Mouse (Mus musculus) hematopoietic stem cell, adult 5-6 weeks (primary cell): ENCODE measurements around the gene Lin54. TPM values are rescaled to one million over a fixed set of nuclear protein-coding genes. Genes with fewer than 3 reads are reported as not detected.
"Not testable (repeated sequence)": the region's sequence is repeated elsewhere in the genome, so short reads cannot be mapped to it uniquely, and the experiment has no call there.

ENCODE experiments used
- ATAC-seq, 2 experiments: fragments of 125-278 bp in 1 of 2; replicated peaks in 1 of 2; 2 replicates each; pipeline ENCODE4 v1.8.0; 2016 to 2017; ENCODE audit warnings: inconsistent platforms in 2 of 2, mild to moderate bottlenecking in 2 of 2, moderate number of reproducible peaks in 2 of 2, low read depth in 1 of 2, moderate TSS enrichment in 1 of 2; ENCODE audit not compliant: low FRiP score in 2 of 2, poor library complexity in 2 of 2, severe bottlenecking in 2 of 2, insufficient read depth in 1 of 2, low TSS enrichment in 1 of 2
- total RNA-seq: library from RNA; stranded (forward); fragments of 172-1452, 232-1000 nt; gene quantifications from 2 replicates; pipeline ENCODE4 v1.2.3, GENCODE M21; 2017

Gene Lin54
- total RNA-seq, 1 experiment from 2014 or later: 37.5 TPM

DNA sequence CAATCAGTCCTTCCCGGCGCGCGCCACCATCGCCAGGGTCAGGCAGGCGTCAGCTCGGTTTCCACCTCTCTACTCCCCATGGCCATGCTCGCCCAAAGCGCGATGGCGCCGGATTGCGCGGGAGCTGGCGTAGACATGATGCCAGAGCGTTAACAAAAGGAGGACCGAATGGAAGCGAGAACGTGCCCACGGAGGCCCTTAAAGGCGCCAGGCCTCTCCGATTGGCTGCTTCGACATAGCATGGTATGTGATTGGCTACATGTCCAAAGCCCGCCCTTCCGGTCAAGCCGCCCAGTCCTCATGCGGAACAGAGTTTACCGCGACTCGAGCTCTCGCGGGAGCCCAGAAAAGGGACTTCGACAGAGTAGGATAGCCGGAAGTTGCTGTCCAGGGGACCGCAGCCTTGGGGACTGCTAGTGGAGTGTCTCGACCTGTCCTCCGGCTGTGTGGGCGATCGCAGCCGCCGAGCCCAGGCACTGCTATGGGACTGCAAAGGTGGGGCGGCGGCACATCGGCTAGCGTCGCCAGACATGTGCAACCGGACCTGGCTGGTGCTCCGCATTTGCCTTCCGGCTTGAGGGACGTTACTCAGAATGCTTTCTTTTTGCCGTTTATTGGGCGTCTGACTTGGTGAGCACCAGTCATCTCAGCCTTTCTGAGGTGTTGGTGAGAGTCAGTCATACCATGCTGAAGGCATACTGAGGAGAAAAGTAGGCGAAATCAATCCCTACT is 70.9 kb downstream of the Lin54 start:
- peak; percentile 98 to 99 for ATAC-seq

GRCm38 (mm10) chr5:100428734-100429343 is 71.6 kb downstream of the Lin54 start:
- peak; percentile 19 to 41; a peak in 3 of 4 replicates for ATAC-seq

DNA sequence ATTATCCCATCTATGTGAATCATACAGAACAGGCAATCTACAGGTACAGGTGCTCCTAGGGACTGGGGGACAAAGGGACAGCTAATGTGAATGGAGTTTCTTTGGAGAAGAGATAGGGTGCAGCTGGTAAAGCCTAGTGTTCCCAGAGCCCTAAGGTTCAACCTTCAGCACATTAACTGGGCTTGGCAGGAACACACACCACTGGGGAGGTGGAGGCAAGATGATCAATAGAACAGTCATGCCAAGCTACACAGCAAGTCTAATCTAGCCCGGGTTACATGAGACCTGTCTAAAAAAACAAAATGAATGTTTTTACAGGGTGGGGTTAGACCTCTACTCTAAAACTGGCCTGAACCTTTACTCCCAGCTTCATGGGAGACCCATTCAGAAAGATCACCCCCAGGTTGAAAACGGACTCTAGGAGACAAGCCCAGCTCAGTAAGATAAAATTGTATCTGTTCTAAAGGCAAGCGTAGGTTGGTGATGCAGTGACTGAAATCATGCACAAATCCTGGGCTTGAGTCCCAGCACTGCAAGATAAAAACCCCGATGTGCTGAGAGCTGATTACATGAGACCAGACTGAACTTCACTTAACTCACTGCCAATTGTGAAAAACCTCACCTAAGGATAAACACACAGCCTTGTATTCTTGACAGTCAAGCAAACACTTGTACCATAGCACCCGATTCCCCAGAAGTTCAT is 72.3 kb downstream of the Lin54 start:
- no peak for ATAC-seq

DNA sequence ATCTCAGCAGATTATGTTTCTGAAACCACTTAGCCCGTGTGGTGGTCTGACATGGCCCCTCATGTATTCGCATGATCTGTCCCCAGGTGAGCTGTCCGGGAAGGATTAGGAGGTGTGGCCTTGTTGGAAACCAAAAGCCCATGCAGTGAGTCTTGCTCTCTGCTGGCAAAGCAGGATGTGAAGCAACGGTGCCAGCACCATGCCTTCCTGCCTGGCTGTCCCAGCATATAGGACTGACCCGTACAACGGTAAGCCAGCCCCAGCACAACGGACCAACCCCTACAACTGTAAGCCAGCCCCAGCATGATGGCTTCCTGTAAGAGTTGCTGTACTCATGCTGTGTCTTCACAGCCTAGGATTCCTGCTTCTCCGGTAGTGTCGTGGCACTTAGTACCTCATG is 73.2 kb downstream of the Lin54 start:
- ATAC-seq: no peak

DNA sequence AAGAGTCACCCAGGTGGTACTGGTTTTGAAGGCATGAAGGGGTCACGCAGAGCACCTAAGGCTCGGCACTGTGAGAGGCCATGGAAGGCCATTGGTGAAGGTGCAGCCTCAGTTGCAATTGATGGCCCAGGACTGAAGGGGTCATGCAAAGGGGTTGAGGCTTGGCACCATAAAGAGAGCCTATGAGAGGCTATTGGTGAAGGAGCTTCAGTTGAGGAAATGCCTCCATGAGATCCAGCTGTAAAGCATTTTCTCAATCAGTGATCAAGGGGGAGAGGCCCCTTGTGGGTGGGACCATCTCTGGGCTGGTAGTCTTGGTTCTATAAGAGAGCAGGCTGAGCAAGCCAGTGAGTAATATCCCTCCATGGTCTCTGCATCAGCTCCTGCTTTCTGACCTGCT is 74.6 kb downstream of the Lin54 start:
- ATAC-seq: not testable (repeated sequence)

- ATAC-seq: no peak
These were observed 76.2 kb downstream of the Lin54 start for GRCm38 (mm10) chr5:100424252-100424651.

DNA sequence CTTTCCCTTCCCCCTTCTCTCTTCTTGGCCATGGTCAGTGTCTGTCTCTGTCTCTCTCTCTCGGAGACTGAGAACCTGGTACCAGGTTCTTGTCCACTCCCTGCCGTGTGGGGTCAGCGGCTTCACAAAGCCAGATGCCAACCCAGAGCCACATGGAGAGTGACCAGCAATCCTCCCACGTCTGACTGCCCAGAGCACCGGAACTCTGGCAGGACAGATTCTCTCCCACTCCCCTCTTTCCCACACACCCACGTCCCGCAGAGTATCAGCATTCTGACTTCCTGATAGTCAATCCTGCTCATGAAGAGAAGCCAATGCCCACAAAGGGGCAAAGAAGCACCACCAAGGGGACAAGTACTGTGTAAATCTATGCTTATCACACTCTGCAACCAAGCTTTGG is 76.8 kb downstream of the Lin54 start:
- ATAC-seq: no peak

DNA sequence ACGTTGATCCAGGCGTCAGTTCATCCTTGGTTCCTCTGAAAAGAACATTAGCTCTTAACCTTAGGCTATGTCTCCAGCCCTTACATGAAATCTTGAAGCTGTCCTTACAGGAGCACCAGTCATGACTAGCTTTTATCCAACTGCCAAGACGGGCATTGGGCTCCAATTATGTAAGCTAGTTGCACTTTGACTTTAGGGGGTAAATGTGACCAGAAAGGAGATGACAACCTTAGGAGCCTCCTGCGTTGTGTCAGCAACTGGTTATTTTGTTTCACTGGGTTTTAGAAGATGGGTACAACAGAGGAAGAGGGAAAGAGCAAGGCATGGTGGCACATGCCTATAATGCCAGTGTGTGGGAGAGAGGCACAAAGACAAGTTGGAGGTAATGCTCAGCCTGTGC is 81.6 kb downstream of the Lin54 start:
- ATAC-seq: no peak

- no peak for ATAC-seq
These were observed 82.4 kb downstream of the Lin54 start for GRCm38 (mm10) chr5:100418077-100418476.

DNA sequence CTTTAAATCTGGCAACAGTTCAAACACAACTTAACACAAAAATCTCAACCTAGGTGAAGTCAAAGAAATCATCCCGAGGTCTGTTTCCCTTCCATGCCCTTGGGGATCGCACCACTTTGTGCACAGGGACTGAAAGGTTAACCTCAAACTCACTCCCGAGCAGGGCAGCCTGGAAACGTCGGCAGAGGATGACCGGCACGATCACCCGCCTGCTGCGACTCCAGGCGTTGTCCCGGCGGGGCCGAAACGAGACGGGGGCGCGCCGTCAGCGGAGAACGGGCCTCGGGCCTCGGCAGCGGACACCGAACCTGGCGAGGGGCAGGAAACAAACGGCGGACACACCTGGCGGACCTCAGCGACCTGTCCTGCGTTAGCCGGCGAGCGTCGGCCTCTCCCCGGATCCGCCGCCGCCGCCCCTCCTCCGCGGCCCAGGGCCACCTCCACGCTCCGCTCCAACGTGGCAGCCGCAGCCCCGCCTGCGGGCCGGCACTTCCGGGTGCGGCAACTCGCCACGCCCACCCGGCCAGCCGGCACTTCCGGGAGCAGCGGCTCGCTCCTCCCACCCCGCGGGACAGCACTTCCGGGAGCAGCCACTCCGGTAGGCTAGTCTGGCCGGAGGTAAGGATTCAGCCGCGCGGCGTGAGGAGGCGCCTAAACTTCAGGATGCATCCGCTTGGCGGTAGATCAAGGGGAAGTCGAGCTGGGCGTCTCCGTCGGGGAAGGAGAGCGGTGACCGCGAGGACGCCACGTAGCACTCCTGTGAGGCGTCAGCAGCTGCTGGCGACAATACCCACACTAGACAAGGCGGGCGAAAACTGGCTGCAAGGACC is 84.5 kb downstream of the Lin54 start, which contains the start of gene Sec31a:
Sec31a (minus strand) TSS at position 474 of the 830 bp plus-strand sequence.
- peak; percentile 96 to 97 for ATAC-seq

- ATAC-seq: no peak
These were observed 85.8 kb downstream of the Lin54 start for GRCm38 (mm10) chr5:100414474-100415196.

DNA sequence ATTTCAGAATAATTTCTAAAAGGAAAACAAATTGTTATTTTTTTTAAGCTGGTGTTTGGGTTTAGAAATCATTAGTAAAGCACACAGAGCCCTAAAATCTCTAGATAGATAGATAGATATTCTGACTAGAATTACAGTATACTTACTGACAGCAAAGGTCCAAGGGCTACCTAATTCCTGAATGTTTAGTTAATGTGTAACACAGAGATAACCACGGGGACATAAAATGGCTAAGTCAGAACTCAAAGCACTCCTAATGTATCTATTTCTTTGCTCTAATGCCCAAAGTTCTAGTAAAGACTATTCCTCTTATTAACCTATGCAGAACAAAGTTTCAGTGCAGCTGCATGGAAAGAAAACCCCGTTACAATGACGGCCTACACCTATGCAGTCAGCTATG is 87.6 kb downstream of the Lin54 start:
- no peak for ATAC-seq

GRCm38 (mm10) chr5:100410281-100410680 is 90.2 kb downstream of the Lin54 start:
- ATAC-seq: no peak

DNA sequence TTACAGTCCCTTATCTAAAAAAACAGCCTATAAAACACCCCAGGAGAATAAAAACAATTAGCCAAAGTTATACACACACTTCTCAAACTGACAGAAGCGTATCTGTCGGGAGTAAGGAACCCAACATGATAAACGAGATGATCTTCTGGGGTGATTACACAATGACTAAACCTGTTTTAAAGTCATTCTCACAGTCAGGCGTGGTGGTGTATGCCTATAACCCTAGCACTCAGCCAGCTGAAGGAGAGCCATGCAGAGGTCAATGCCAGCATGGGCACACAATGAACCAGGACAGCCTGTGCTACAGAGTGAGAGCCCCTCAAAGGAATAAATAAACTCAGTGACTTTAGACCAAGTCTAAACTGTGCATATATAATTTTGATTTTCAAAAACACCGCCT is 92.0 kb downstream of the Lin54 start:
- ATAC-seq: no peak

DNA sequence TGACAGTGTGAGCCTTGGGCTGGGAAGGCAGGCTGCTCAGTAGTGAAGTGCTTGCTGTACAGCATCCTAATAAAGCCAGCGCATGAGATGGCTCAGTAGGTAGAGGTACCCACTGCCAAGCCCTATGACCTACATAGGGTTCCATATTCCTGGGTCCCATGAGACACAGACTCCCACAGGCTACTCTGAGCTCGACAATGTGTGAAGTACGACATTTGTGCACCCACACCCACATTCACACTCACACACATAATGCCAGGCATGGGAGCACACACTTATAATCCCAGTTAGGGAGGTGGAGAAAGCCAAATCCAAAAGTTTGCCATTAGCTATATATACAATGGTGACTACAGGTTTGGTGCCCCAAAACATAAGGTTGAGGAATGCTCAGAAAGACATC is 103.7 kb downstream of the Lin54 start:
- ATAC-seq: no peak

DNA sequence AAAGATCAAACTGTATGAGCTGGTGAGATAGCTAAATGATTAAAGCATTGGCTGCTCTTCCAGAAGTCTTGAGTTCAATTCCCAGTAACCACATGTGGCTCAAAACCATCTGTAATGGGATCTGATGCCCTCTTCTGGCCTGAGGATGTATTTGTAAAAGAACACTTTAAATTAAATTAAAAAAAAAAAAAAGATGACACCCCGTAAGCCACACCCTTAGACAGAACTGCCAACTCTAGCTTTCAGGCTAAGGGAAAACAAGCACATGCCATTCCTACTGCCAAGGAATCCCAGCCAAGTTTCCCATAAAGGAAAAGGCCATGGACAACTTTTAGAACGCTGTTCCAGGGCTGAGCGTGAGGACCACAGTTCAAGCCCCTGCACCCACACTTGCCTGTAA is 106.8 kb downstream of the Lin54 start:
- no peak for ATAC-seq

GRCm38 (mm10) chr5:100392436-100392955 is 107.9 kb downstream of the Lin54 start:
- no peak for ATAC-seq
